Mouse (Mus musculus): ENCODE data around the gene Ncoa1.

Ncoa1 gene

DNA sequence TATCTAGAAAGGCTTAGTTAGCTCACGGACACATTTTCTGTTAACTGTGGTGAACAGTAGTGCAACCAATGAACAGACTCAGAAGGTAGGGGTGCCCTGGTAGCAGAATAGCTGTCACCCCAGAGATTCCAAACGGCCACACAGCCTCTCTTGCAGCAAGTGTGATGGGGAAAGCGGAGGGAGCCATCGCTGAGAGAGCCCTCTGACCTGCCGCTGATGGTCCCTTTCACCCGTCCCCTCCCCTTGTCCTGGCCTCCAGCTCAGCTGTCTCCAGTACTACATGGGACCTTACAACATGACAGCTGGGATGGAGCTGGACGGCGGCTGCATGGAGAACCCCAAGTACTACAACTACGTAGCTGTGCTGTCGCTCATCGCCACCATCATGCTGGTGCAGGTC lies 270.9 kb downstream of the Ncoa1 start:
- DNase-seq, result no peak

DNA sequence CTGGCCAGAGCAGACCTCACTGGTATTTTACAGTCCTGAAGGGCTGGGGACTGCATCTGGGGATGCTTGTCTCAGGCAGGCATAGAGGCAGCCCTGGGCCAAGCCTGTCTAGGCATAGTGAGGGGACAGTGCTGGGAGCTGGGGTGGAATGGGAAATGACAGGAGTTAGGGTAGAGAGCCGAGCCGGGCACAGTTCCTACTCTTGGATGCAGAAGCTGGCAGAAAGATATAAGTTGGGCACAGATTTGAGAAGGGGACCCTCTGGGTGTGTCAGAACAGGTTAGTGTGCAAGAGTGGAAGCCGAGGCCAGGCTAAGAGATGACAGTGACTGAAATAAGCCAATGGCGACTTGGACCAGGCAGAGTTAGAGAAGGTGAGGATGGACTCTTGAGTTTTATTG lies 274.8 kb downstream of the Ncoa1 start:
- DNase-seq, result no peak

DNA sequence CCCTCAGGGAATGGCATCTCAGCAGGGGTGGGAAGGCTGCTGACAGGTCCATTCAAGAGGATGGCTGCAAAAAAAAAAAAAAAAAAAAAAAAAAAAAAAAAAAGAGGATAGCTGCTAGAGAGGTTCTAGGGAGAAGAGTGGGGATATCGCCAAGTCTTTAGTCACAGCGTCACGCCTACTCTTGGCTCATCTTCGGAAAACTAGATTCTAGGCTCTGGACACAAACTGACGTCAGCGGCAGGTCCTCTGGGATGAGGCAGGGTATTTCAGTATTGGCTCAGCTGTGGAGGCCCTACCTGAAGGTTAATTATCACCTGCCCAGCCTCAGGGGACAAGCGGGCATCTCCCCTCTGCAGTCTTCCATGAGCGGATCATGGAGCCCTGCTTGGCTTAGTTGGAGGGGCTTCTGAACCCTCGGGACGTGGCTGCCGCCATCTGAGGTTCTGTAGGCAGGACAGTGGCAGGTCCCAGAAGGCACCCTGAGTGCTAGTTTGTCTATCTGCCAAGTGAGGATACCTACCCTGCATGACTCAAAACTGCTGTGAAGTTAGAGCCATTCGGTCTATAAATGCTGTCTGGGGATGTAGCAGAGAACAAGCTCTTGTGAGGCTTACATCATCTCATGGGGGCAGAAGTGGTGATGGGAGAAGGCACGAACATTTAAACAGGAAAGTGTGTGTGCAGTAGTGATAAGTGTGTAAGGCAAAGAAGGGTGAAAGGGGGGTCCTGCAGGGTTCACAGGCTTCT lies 275.4 kb downstream of the Ncoa1 start:
- DNase-seq, result no peak

DNA sequence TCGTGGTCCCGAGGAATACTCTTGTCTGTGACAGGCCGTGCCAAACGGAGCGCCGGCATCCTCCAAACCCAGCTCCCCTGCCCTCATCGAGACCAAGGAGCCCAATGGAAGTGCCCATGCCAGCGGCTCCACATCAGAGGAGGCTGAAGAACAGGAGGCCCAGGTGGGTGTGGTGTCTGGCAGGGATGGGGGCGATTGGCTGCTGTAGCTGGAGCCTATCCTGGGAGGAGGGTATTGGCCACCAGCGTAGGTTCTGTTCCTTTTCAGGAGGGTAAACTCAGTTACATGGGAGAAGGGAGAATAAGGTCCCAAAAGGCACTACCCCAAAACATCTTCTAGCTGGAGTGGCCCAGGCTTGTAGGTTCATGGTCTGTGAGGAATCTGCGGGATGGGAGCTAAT lies 277.7 kb downstream of the Ncoa1 start:
- DNase-seq, result no peak

DNA sequence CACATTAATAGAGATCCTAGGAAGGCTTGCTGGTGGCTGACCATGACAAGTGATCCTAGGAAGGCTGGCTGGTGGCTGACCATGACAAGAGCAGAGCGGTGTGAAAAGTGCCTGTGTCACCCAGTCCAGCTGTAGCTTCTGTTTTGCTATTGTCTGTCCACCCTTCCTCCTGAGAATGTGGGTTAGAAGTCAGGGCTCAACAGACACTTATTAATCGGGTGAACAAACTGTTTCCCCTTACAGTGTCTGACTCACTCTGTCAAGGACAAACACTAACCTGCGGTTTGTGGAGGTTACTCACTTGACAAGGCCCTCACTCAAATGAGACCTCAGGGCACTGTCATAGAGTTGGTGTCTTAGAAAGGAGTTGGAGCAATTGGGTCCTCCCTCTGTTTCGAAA lies 278.3 kb downstream of the Ncoa1 start:
- no peak for DNase-seq

Data from thymus, postnatal 14 days (tissue).